Mouse (Mus musculus): ENCODE data around the gene Pitpnc1. TPM values are rescaled to one million over a fixed set of nuclear protein-coding genes. Genes with fewer than 3 reads are reported as not detected.

Pitpnc1 gene
- polyA plus RNA-seq, 1 experiment from 2014 or later = 9.7 TPM

GRCm38 (mm10) chr11:107331425-107331824, 139.1 kb downstream of the Pitpnc1 start:
- no peak overlapping the region for H3K27ac ChIP-seq
- no peaks in the 10 kb centered on the region for H3K9me3 ChIP-seq (replicated peaks)
- WGBS (ENCODE audit: insufficient replicate concordance) = 86% methylated on average over 2 of the region's 2 CpGs
- peaks cover 13% of the 10 kb centered on the region for H3K36me3 ChIP-seq
- H3K4me2 ChIP-seq = no peak overlapping the region
- no peak overlapping the region for H3K9ac ChIP-seq
- ATAC-seq = no peak
- no peaks in the 10 kb centered on the region for H3K27me3 ChIP-seq (replicated peaks)
- H3K4me3 ChIP-seq = no peak overlapping the region
- no peaks in the 10 kb centered on the region for H3K4me1 ChIP-seq

GRCm38 (mm10) chr11:107327326-107327725, 143.2 kb downstream of the Pitpnc1 start:
- H3K27me3 ChIP-seq (replicated peaks) = no peaks in the 10 kb centered on the region
- no peak overlapping the region for H3K4me3 ChIP-seq
- no peaks in the 10 kb centered on the region for H3K9me3 ChIP-seq (replicated peaks)
- 0 out of 2 replicates have a peak, but pooled peaks cover 2% of the 10 kb centered on the region for H3K36me3 ChIP-seq
- H3K4me1 ChIP-seq = no peaks in the 10 kb centered on the region
- ATAC-seq = no peak
- no peak overlapping the region for H3K4me2 ChIP-seq
- H3K9ac ChIP-seq = no peak overlapping the region
- 78% methylated on average over 10 of the region's 10 CpGs for WGBS (ENCODE audit: insufficient replicate concordance)
- H3K27ac ChIP-seq = no peak overlapping the region

GRCm38 (mm10) chr11:107325739-107326725, 144.5 kb downstream of the Pitpnc1 start:
- H3K27ac ChIP-seq = no peak overlapping the region
- WGBS (ENCODE audit: insufficient replicate concordance) = 72% methylated on average over 14 of the region's 14 CpGs

GRCm38 (mm10) chr11:107325226-107325625, 145.3 kb downstream of the Pitpnc1 start:
- Histone ChIP-seq H3K36me3 (peaks cover 9% of the 10 kb centered on the region; the same call in 1 of the 2 replicates), H3K9me3 (replicated peaks) (no peaks in the 10 kb centered on the region), H3K4me2 (no peak overlapping the region), H3K27ac (no peak overlapping the region), H3K4me1 (no peaks in the 10 kb centered on the region), H3K4me3 (no peak overlapping the region), H3K9ac (no peak overlapping the region), H3K27me3 (replicated peaks) (no peaks in the 10 kb centered on the region)
- 82% methylated on average over 4 of the region's 4 CpGs for WGBS (ENCODE audit: insufficient replicate concordance)
- ATAC-seq = no peak

More at GRCm38 (mm10) chr11:107325739-107326725, 144.5 kb downstream of the Pitpnc1 start:
- Histone ChIP-seq H3K4me2 (no peak overlapping the region), H3K4me1 (no peaks in the 10 kb centered on the region), H3K27me3 (replicated peaks) (no peaks in the 10 kb centered on the region), H3K4me3 (no peak overlapping the region), H3K9me3 (replicated peaks) (no peaks in the 10 kb centered on the region), H3K36me3 (peaks cover 9% of the 10 kb centered on the region; the same call in 1 of the 2 replicates), H3K9ac (no peak overlapping the region)
- ATAC-seq = no peak

GRCm38 (mm10) chr11:107323173-107323572, 147.3 kb downstream of the Pitpnc1 start:
- Histone ChIP-seq H3K4me2 (no peak overlapping the region), H3K9me3 (replicated peaks) (no peaks in the 10 kb centered on the region), H3K9ac (no peak overlapping the region), H3K4me1 (peaks cover 4% of the 10 kb centered on the region; the same call in 1 of the 2 replicates), H3K27me3 (replicated peaks) (no peaks in the 10 kb centered on the region), H3K27ac (no peak overlapping the region), H3K36me3 (peaks cover 12% of the 10 kb centered on the region; the same call in 1 of the 2 replicates), H3K4me3 (no peak overlapping the region)
- WGBS (ENCODE audit: insufficient replicate concordance) = 83% methylated on average over 18 of the region's 18 CpGs
- no peak for ATAC-seq

- no peak overlapping the region for H3K9ac ChIP-seq
- H3K27me3 ChIP-seq (replicated peaks) = no peaks in the 10 kb centered on the region
- ATAC-seq = no peak
- H3K9me3 ChIP-seq (replicated peaks) = no peaks in the 10 kb centered on the region
- no peak overlapping the region for H3K4me3 ChIP-seq
- no peak overlapping the region for H3K4me2 ChIP-seq
- 91% methylated on average over 13 of the region's 13 CpGs for WGBS (ENCODE audit: insufficient replicate concordance)
- H3K27ac ChIP-seq = no peak overlapping the region
- peaks cover 11% of the 10 kb centered on the region for H3K4me1 ChIP-seq
- H3K36me3 ChIP-seq = peaks cover 12% of the 10 kb centered on the region; the same call in 1 of the 2 replicates
Observed at GRCm38 (mm10) chr11:107322226-107322625, 148.3 kb downstream of the Pitpnc1 start.

- Histone ChIP-seq H3K27me3 (replicated peaks) (no peaks in the 10 kb centered on the region), H3K27ac (no peak overlapping the region), H3K36me3 (peaks cover 12% of the 10 kb centered on the region; the same call in 1 of the 2 replicates), H3K4me3 (no peak overlapping the region), H3K4me2 (no peak overlapping the region), H3K9me3 (replicated peaks) (no peaks in the 10 kb centered on the region), H3K4me1 (peaks cover 11% of the 10 kb centered on the region), H3K9ac (no peak overlapping the region)
- WGBS (ENCODE audit: insufficient replicate concordance) = 88% methylated on average over 3 of the region's 3 CpGs
- ATAC-seq = no peak
Observed at GRCm38 (mm10) chr11:107321819-107322218, 148.7 kb downstream of the Pitpnc1 start.

- no peak for ATAC-seq
- Histone ChIP-seq H3K4me2 (no peak overlapping the region), H3K27me3 (replicated peaks) (no peaks in the 10 kb centered on the region), H3K27ac (no peak overlapping the region), H3K4me1 (peaks cover 11% of the 10 kb centered on the region), H3K9me3 (replicated peaks) (no peaks in the 10 kb centered on the region), H3K4me3 (no peak overlapping the region), H3K36me3 (peaks cover 15% of the 10 kb centered on the region), H3K9ac (no peak overlapping the region)
- 69% methylated on average over 10 of the region's 10 CpGs for WGBS (ENCODE audit: insufficient replicate concordance)
Observed at GRCm38 (mm10) chr11:107319861-107320260, 150.6 kb downstream of the Pitpnc1 start.

- Histone ChIP-seq H3K9me3 (replicated peaks) (no peaks in the 10 kb centered on the region), H3K27ac (no peak overlapping the region), H3K27me3 (replicated peaks) (no peaks in the 10 kb centered on the region), H3K9ac (no peak overlapping the region), H3K4me3 (no peak overlapping the region), H3K4me2 (no peak overlapping the region), H3K36me3 (peaks cover 32% of the 10 kb centered on the region), H3K4me1 (peaks cover 11% of the 10 kb centered on the region)
- WGBS (ENCODE audit: insufficient replicate concordance) = 54% methylated on average over 14 of the region's 14 CpGs
- ATAC-seq = peak; percentile 46
Observed at GRCm38 (mm10) chr11:107317653-107318281, 152.7 kb downstream of the Pitpnc1 start.

- Histone ChIP-seq H3K9ac (no peak overlapping the region), H3K4me1 (peaks cover 18% of the 10 kb centered on the region), H3K27ac (no peak overlapping the region), H3K4me3 (no peak overlapping the region), H3K36me3 (peaks cover 23% of the 10 kb centered on the region), H3K4me2 (no peak overlapping the region), H3K27me3 (replicated peaks) (no peaks in the 10 kb centered on the region), H3K9me3 (replicated peaks) (no peaks in the 10 kb centered on the region)
- no peak for ATAC-seq
- 86% methylated on average over 15 of the region's 15 CpGs for WGBS (ENCODE audit: insufficient replicate concordance)
Observed at GRCm38 (mm10) chr11:107315475-107315874, 155.0 kb downstream of the Pitpnc1 start.

- no peak overlapping the region for H3K4me3 ChIP-seq
- peaks cover 26% of the 10 kb centered on the region for H3K36me3 ChIP-seq
- H3K4me1 ChIP-seq = peaks cover 9% of the 10 kb centered on the region; the same call in 1 of the 2 replicates
- H3K27me3 ChIP-seq (replicated peaks) = no peaks in the 10 kb centered on the region
- no peaks in the 10 kb centered on the region for H3K9me3 ChIP-seq (replicated peaks)
- 0 out of 2 replicates have a peak overlapping the region, but pooled peaks have one; percentile 5 for H3K27ac ChIP-seq
- 59% methylated on average over 20 of the region's 20 CpGs for WGBS (ENCODE audit: insufficient replicate concordance)
- ATAC-seq = peak; percentile 55
- no peak overlapping the region for H3K9ac ChIP-seq
- H3K4me2 ChIP-seq = 0 out of 2 replicates have a peak overlapping the region, but pooled peaks have one; percentile 2
Observed at GRCm38 (mm10) chr11:107310338-107311121, 160.0 kb downstream of the Pitpnc1 start.
